Mouse (Mus musculus): Measurements from ENCODE around the gene Slc44a5. TPM values are rescaled to one million over a fixed set of nuclear protein-coding genes. Genes with fewer than 3 reads are reported as not detected.

Gene Slc44a5
- polyA plus RNA-seq, 1 experiment from 2014 or later = 6.8 TPM

GRCm38 (mm10) chr3:154297499-154297898, 324.3 kb downstream of the Slc44a5 start:
- ATAC-seq = no peak
- Histone ChIP-seq H3K4me2 (replicated peaks) (no peak overlapping the region), H3K36me3 (no peaks in the 10 kb centered on the region), H3K4me1 (replicated peaks) (no peaks in the 10 kb centered on the region), H3K27ac (no peak overlapping the region), H3K9ac (replicated peaks) (no peak overlapping the region), H3K9me3 (no peaks in the 10 kb centered on the region), H3K27me3 (no peaks in the 10 kb centered on the region), H3K4me3 (replicated peaks) (no peak overlapping the region)
- WGBS = 74% methylated on average over 6 of the region's 6 CpGs

- Histone ChIP-seq H3K27ac (no peak overlapping the region), H3K36me3 (no peaks in the 10 kb centered on the region), H3K9ac (replicated peaks) (no peak overlapping the region), H3K4me1 (replicated peaks) (no peaks in the 10 kb centered on the region), H3K27me3 (no peaks in the 10 kb centered on the region), H3K9me3 (no peaks in the 10 kb centered on the region), H3K4me2 (replicated peaks) (no peak overlapping the region), H3K4me3 (replicated peaks) (no peak overlapping the region)
- ATAC-seq = no peak
Measured at GRCm38 (mm10) chr3:154298490-154298889, 325.3 kb downstream of the Slc44a5 start.

- Histone ChIP-seq H3K4me3 (replicated peaks) (no peak overlapping the region), H3K9ac (replicated peaks) (no peak overlapping the region), H3K27me3 (no peaks in the 10 kb centered on the region), H3K36me3 (no peaks in the 10 kb centered on the region), H3K9me3 (no peaks in the 10 kb centered on the region), H3K4me1 (replicated peaks) (no peaks in the 10 kb centered on the region), H3K27ac (no peak overlapping the region), H3K4me2 (replicated peaks) (no peak overlapping the region)
- 93% methylated on average over 9 of the region's 9 CpGs for WGBS
- no peak for ATAC-seq
Measured at GRCm38 (mm10) chr3:154300006-154300405, 326.8 kb downstream of the Slc44a5 start.

GRCm38 (mm10) chr3:154301102-154301501, 327.9 kb downstream of the Slc44a5 start:
- Histone ChIP-seq H3K4me1 (replicated peaks) (no peaks in the 10 kb centered on the region), H3K36me3 (no peaks in the 10 kb centered on the region), H3K9ac (replicated peaks) (no peak overlapping the region), H3K9me3 (no peaks in the 10 kb centered on the region), H3K4me2 (replicated peaks) (no peak overlapping the region), H3K27ac (no peak overlapping the region), H3K4me3 (replicated peaks) (no peak overlapping the region), H3K27me3 (no peaks in the 10 kb centered on the region)
- ATAC-seq = no peak
- WGBS = 86% methylated on average over 4 of the region's 4 CpGs

GRCm38 (mm10) chr3:154305163-154305884, 332.1 kb downstream of the Slc44a5 start:
- ATAC-seq = no peak
- Histone ChIP-seq H3K9ac (replicated peaks) (no peak overlapping the region), H3K4me1 (replicated peaks) (no peaks in the 10 kb centered on the region), H3K4me3 (replicated peaks) (no peak overlapping the region), H3K4me2 (replicated peaks) (no peak overlapping the region), H3K27ac (no peak overlapping the region), H3K27me3 (no peaks in the 10 kb centered on the region), H3K9me3 (no peaks in the 10 kb centered on the region), H3K36me3 (no peaks in the 10 kb centered on the region)
- 78% methylated on average over 16 of the region's 16 CpGs for WGBS

- Histone ChIP-seq H3K4me3 (replicated peaks) (no peak overlapping the region), H3K4me1 (replicated peaks) (no peaks in the 10 kb centered on the region), H3K9me3 (no peaks in the 10 kb centered on the region), H3K36me3 (no peaks in the 10 kb centered on the region), H3K27me3 (peaks cover 23% of the 10 kb centered on the region), H3K9ac (replicated peaks) (no peak overlapping the region), H3K4me2 (replicated peaks) (no peak overlapping the region), H3K27ac (no peak overlapping the region)
- no peak for ATAC-seq
- 20% methylated on average over 5 of the region's 5 CpGs for WGBS
Measured at GRCm38 (mm10) chr3:154317651-154318248, 344.5 kb downstream of the Slc44a5 start.

Other genes starting within 250 kb of the Slc44a5 start
- 24.1 and 26.7 TPM in 2 replicates for gene St6galnac3, start 248.3 kb upstream of the Slc44a5 start, polyA plus RNA-seq (2015; fragmentation: Nextera tagmentation; extraction: Ambion mirVana)
- gene Asb17, start 129.2 kb upstream of the Slc44a5 start, polyA plus RNA-seq (2015; fragmentation: Nextera tagmentation; extraction: Ambion mirVana) = 0.08 TPM in 1 of 2 replicates, not detected in the other
- gene Msh4, start 67.3 kb upstream of the Slc44a5 start, polyA plus RNA-seq (2015; fragmentation: Nextera tagmentation; extraction: Ambion mirVana) = 0.13 and 0.14 TPM in 2 replicates
- gene Rabggtb, start 60.4 kb upstream of the Slc44a5 start, polyA plus RNA-seq (2015; fragmentation: Nextera tagmentation; extraction: Ambion mirVana) = 42.4 and 47.2 TPM in 2 replicates
- gene Acadm, start 28.8 kb upstream of the Slc44a5 start, polyA plus RNA-seq (2015; fragmentation: Nextera tagmentation; extraction: Ambion mirVana) = 50.6 and 53.7 TPM in 2 replicates